Mouse (Mus musculus) liver, embryonic 14.5 days (tissue): ENCODE measurements around the gene Ldlrap1.

Experiments
- CTCF ChIP-seq: IDR thresholded peaks from 2 replicates; pipeline ENCODE4 v1.5.1; 2016; ENCODE audit warnings: antibody characterized with exemption, low read depth, control low read depth
- EP300 ChIP-seq: IDR thresholded peaks from 2 replicates; pipeline ENCODE4 v1.6.1; 2016; ENCODE audit warnings: antibody characterized with exemption, low read depth

GRCm38 (mm10) chr4:134764333-134764732, 3.5 kb downstream of the Ldlrap1 start:
- no peak for TF ChIP-seq CTCF
- TF ChIP-seq EP300, result no peak
